ENCODE assay signal across 9 mouse cellular contexts in genomic region chrX:101733828-101734319, GRCm38 (mm10). TPM values are rescaled to one million over a fixed set of nuclear protein-coding genes. Genes with fewer than 3 reads are reported as not detected.
DNase-seq lines count a peak whose midpoint lies in the region; ATAC-seq and TF ChIP-seq lines count a peak whose summit lies in the region.
"Had no signal": no experiment of that assay in that cellular context is flagged by ENCODE, and none has a peak within 500 bp of the region (broad histone marks: within the 10 kb centered on the region; RNA-seq: fewer than 3 reads in every experiment).

Cxcr3 (minus strand) TSS chrX:101734269.

- 52% methylated on average over 11 of the region's 11 CpGs for WGBS in heart, embryonic 11.5 days (ENCODE audit: insufficient replicate concordance)
- 46% methylated on average over 11 of the region's 11 CpGs for WGBS in forebrain, postnatal 0 days

- H3K9ac ChIP-seq in heart, embryonic 11.5 days (ENCODE audit: low read depth, low read length) = no peak within 1 kb of the TSS
- no peak within 1 kb of the TSS for H3K9ac ChIP-seq in forebrain, postnatal 0 days

- TF ChIP-seq CTCF in forebrain, postnatal 0 days (IDR thresholded peaks at IDR 0.05; ENCODE audit: low read depth) = no peak

- H3K9me3 ChIP-seq in heart, embryonic 11.5 days (replicated peaks; ENCODE audit: control insufficient read depth, low read length) = no peaks in the 10 kb centered on the region
- no peaks in the 10 kb centered on the region for H3K9me3 ChIP-seq in forebrain, postnatal 0 days (ENCODE audit: low read length)
- H3K9me3 ChIP-seq: G1E had no signal

- ATAC-seq in heart, embryonic 11.5 days (replicated peaks; ENCODE audit: insufficient number of reproducible peaks, low FRiP score, low TSS enrichment) = no peak
- ATAC-seq in forebrain, postnatal 0 days = no peak

- peaks cover 14% of the 10 kb centered on the region for H3K27me3 ChIP-seq in heart, embryonic 11.5 days (ENCODE audit: control insufficient read depth, insufficient read depth, low read length)
- H3K27me3 ChIP-seq in myocyte (ENCODE audit: control insufficient read depth, insufficient read depth, insufficient read length) = no peaks in the 10 kb centered on the region
- H3K27me3 ChIP-seq in forebrain, postnatal 0 days (ENCODE audit: insufficient read depth, low read length) = no peaks in the 10 kb centered on the region

- H3K27ac ChIP-seq in heart, embryonic 11.5 days (ENCODE audit: low read depth, low read length) = no peak within 1 kb of the TSS
- no peak within 1 kb of the TSS for H3K27ac ChIP-seq in forebrain, postnatal 0 days (ENCODE audit: low read depth, low read length)

- no peak within 1 kb of the TSS for H3ac ChIP-seq in myocyte (ENCODE audit: control insufficient read depth, insufficient read length)

- H3K4me3 ChIP-seq in heart, embryonic 11.5 days (ENCODE audit: low read depth, low read length) = no peak within 1 kb of the TSS
- H3K4me3 ChIP-seq in myocyte = no peak within 1 kb of the TSS
- H3K4me3 ChIP-seq in forebrain, postnatal 0 days (ENCODE audit: low read depth, low read length) = no peak within 1 kb of the TSS

- H3K4me1 ChIP-seq in heart, embryonic 11.5 days (ENCODE audit: control insufficient read depth, insufficient read depth, low read length) = no peaks in the 10 kb centered on the region
- H3K4me1 ChIP-seq in forebrain, postnatal 0 days (ENCODE audit: insufficient read depth) = no peaks in the 10 kb centered on the region

- DNase-seq in heart, adult 18-20 months = peak; percentile 52
- peak; percentile 8 to 16 for DNase-seq in CD8-positive naive resting alpha-beta T cell, adult 2 months (ENCODE audit: low read depth in 2 of 2, low spot score in 2 of 2)
- DNase-seq in cerebellum, postnatal 36 days = peak; percentile 17 to 22
- peak; percentile 39 for DNase-seq in kidney, postnatal 14 days
- DNase-seq in forebrain, postnatal 0 days = no peak
- DNase-seq in urinary bladder, postnatal 10 days (ENCODE audit: low spot score) = no peak

- no peak for TF ChIP-seq POLR2A in myocyte (IDR thresholded peaks at IDR 0.05; ENCODE audit: insufficient read length, low read depth)

- H3K4me2 ChIP-seq in heart, embryonic 11.5 days = no peak within 1 kb of the TSS
- peak within 1 kb of the TSS; percentile 18 for H3K4me2 ChIP-seq in myocyte (ENCODE audit: low read depth)
- H3K4me2 ChIP-seq in forebrain, postnatal 0 days (ENCODE audit: low read depth) = no peak within 1 kb of the TSS

- H3K36me3 ChIP-seq in heart, embryonic 11.5 days (ENCODE audit: control insufficient read depth, insufficient read depth, low read length) = no peaks in the 10 kb centered on the region
- H3K36me3 ChIP-seq in myocyte (ENCODE audit: control insufficient read depth, insufficient read depth) = no peaks in the 10 kb centered on the region
- no peaks in the 10 kb centered on the region for H3K36me3 ChIP-seq in forebrain, postnatal 0 days (ENCODE audit: insufficient read depth)
- H3K36me3 ChIP-seq: G1E had no signal

- no peaks in the 10 kb centered on the region for H3K79me2 ChIP-seq in myocyte (ENCODE audit: control insufficient read depth, insufficient read depth)

TF ChIP-seq in myocyte, 11 proteins besides CTCF, POLR2A, EP300 and RAD21:
- TF ChIP-seq E2F4 (IDR thresholded peaks at IDR 0.05; ENCODE audit: insufficient read depth) (no peak), CEBPB (IDR thresholded peaks at IDR 0.05; ENCODE audit: insufficient read depth, poor library complexity, severe bottlenecking) (no peak), MYOG (IDR thresholded peaks at IDR 0.05; ENCODE audit: control insufficient read depth in 1 of 3, insufficient read depth in 1 of 3, insufficient read length in 2 of 3, low read depth in 2 of 3) (no peak), TCF3 (IDR thresholded peaks at IDR 0.05; ENCODE audit: insufficient read length, low read depth) (no peak), REST (IDR thresholded peaks at IDR 0.05; ENCODE audit: insufficient read depth, insufficient read length) (no peak), USF1 (IDR thresholded peaks at IDR 0.05; ENCODE audit: low read depth) (no peak), SRF (IDR thresholded peaks at IDR 0.05; ENCODE audit: control insufficient read depth, insufficient read length, low read depth) (no peak), MYOD1 (IDR thresholded peaks at IDR 0.05; ENCODE audit: control insufficient read depth in 1 of 3, insufficient read length in 2 of 3, low read depth in 2 of 3) (no peak), POLR2AphosphoS2 (IDR thresholded peaks at IDR 0.05; ENCODE audit: insufficient read length, low read depth) (no peak), TCF12 (IDR thresholded peaks at IDR 0.05; ENCODE audit: insufficient read depth, poor library complexity, severe bottlenecking) (no peak), MAX (IDR thresholded peaks at IDR 0.05; ENCODE audit: low read depth) (no peak)

RNA-seq across cellular contexts. Expression of gene Cxcr3, which starts in this region (rescaled TPM):
- total RNA-seq in heart, adult 18-20 months (2021) = under 1 TPM; 0.20 to 0.54 TPM
- not detected in 2 replicates for polyA plus RNA-seq in heart, embryonic 11.5 days (2014; fragmentation: Nextera tagmentation; extraction: Ambion mirVana)
- polyA plus RNA-seq in myocyte (2012; fragmentation: generic; extraction: Trizol) = not detected
- total RNA-seq in forebrain, postnatal 0 days (2014; rRNA removed) = 0.10 TPM in 1 of 2 replicates, not detected in the other
- 0.15 and 0.26 TPM in 2 replicates for polyA plus RNA-seq in forebrain, postnatal 0 days (2015; fragmentation: Nextera tagmentation; extraction: Ambion mirVana)
- total RNA-seq: G1E had no signal
- polyA plus RNA-seq: G1E had no signal

Comparison
In these comparisons a context has a peak if more than half of its experiments do, and no peak if none do; other contexts are left out.
1. Peak in DNase-seq in heart, adult 18-20 months; RNA of the gene not detected or under 1 TPM.
2. DNase-seq: peak in CD8-positive naive resting alpha-beta T cell, adult 2 months (2 of 2), cerebellum, postnatal 36 days (2 of 2) and kidney, postnatal 14 days (single experiment); none in forebrain, postnatal 0 days (single experiment) and urinary bladder, postnatal 10 days (single experiment).